Mouse (Mus musculus) gastrocnemius, postnatal 25 days (tissue): ENCODE measurements around the gene Lmln. TPM values are rescaled to one million over a fixed set of nuclear protein-coding genes. Genes with fewer than 3 reads are reported as not detected.
"Not testable (repeated sequence)": the region's sequence is repeated elsewhere in the genome, so short reads cannot be mapped to it uniquely, and the experiment has no call there.

Experiments used
- DNase-seq: peaks from one replicate; pipeline ENCODE4 v3.0.0; 2022
- total RNA-seq, 2 experiments: library from RNA; stranded (reverse); gene quantifications; 1 replicate in 1 of 2; 2 replicates in 1 of 2; pipeline ENCODE4 v1.2.3; 2021

Gene Lmln
- total RNA-seq, 2 experiments from 2014 or later = 1.8 to 2.6 TPM

- DNase-seq = no peak
Observed at GRCm38 (mm10) chr16:33058033-33058432, 4.3 kb upstream of the Lmln start.

GRCm38 (mm10) chr16:33058656-33059055, 3.7 kb upstream of the Lmln start:
- not testable (repeated sequence) for DNase-seq

DNA sequence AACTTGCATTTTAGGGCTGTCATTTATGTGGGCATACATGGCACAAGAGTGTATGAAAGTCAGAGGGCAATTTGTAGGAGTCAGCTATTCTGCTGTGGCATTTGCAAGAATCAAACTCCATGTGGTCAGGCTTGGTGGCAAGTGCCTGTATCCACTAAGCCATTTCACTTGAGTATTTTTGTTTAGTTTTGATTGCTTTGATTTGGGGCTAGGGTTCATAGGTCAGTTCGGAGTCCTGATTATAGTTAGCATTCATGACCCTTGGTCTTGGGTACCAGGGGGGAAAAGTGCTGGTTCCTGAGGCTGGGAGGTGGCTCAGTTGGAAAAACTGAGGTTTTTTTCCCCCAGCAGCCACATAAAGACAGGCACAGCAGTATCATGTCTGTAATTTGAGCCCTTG, 2.9 kb upstream of the Lmln start:
- DNase-seq = no peak

DNA sequence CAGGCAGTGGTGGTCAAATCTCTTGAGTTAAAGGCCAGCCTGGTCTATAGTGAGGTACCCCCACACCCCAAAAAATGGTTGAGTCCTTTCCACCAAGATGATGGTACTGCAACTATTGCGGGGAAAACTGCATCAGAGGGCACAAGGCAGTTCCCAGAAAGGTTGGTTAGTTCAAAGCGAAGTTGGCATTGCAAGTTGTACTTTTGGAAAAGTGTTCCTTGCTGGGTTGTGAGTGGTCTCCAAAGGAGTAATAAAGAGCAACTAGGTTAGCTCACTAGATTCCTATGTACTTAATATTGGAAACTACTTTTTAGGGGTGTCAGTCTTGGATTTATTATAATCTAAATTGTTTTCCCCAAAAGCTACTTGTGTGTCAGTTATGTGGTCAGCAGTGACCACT, 1.4 kb upstream of the Lmln start:
- DNase-seq = no peak

DNA sequence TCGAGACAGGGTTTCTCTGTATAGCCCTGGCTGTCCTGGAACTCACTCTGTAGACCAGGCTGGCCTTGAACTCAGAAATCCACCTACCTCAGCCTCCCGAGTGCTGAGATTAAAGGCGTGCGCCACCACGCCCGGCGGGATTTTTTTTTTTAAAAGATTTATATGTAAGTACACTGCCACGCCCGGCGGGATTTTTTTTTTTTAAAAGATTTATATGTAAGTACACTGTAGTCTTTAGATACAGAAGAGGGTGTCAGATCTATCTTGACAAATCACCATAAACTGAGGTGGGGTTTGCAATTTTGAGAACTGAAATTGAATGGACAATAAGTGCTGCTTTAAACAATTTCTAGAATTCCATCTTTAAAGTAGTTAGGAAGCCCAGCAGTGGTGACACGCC, 921 bp upstream of the Lmln start:
- no peak for DNase-seq

DNA sequence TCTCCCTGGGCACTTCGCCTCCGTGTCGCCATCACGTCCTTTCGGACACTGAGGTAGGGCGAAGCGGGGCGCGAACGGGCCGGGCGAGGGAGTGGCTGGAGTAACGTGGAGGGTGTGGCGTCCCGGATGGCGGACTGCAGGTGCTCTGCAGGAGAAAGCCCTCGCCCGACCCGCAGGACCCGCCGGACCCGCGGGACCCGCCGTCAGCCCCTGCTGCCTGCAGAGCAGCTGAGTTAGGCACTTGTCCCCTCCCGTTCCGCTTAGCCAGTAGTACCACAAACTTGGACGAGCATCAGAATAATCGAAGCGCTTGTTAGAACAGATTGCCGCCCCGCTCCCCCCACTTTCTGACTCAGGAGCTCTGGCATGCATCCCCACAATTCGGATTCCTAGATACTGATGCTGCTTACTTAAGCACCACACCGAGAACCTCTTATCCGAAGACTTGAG, 386 bp downstream of the Lmln start:
- no peak for DNase-seq

DNA sequence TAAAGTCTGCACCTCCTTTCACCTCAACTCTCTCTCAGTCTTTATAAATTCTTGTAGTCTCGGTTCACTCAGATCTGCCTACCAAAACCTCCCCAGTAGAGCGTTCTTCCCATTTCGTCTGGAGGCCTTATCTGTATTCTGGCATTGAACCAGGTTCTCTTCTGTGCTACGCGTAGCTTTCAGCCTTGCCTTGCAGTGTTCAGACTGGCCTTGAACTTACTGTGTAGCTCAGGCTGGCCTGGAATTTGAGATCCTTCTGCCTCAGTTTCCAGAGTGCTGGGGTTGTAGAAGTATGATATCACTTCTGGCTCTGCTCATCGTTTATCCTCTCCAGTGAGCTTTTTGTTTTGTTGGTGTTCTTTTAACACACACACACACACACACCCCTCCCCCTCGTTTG, 946 bp downstream of the Lmln start:
- no peak for DNase-seq

DNA sequence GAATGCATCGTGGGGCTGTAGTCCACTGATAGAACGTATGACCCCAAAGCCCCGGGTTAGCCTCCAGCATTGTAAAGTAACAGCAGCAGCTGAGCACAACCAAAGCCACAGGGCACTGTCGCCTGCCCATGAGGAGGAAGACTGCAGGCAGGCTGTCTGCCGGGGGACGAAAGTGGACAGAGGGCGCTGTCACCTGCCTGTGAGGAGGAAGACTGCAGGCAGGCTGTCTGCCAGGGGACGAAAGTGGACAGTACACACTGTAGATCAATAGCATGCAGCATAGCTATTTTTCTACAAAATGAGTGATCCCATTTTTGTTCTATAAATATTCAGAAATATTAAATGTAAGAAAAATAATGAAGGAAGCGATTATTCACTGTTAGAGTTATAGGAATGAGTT, 2.3 kb downstream of the Lmln start:
- DNase-seq = no peak

DNA sequence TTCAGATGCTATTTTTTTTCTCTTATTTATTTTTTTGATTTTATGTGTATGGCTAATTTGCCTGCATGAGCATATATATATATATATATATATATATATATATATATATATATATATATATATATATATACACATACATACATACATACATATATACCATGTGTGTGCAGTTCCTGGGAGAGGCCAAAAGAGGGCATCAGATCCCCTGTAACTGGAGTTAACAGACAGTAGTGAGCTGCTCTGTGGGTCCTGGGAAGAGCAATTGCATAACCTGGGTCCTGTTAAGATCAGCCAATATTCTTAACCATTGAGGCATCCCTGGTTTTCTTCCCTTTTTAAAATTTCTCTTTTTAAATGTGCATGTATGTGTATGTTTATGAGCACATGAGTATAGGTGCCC, 8.6 kb downstream of the Lmln start:
- DNase-seq = no peak

DNA sequence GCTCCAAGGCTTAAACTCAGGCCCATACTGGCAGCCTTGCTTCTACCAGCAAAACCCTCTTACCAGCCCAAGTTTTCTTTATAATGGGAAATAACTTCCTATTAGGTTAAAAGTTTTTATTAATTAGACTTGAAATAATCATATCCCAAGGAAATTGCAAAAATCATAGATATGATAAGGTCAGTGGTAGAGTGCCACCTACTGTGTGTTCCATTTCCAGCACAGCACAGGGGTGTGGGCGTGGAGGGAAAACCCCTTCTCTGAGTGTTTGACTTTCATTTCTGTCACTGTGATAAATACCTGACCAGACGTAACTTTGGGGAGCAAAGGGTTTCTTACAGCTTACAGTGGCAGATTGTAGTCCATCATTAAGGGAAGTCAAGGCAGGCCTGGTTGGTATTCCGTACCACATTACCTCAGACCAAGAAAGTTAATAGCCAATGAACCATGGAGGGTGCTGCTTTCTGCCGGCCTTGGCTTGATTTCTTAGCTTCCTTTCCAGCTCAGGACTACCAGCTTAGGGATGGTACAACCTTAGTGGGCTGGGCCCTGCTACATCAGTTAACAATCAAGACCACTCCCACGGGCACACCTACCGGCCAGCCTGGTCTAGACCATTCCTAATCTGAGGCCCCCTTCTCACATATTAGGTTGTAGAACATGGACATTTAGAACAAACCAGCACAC, 10.7 kb downstream of the Lmln start:
- no peak for DNase-seq

DNA sequence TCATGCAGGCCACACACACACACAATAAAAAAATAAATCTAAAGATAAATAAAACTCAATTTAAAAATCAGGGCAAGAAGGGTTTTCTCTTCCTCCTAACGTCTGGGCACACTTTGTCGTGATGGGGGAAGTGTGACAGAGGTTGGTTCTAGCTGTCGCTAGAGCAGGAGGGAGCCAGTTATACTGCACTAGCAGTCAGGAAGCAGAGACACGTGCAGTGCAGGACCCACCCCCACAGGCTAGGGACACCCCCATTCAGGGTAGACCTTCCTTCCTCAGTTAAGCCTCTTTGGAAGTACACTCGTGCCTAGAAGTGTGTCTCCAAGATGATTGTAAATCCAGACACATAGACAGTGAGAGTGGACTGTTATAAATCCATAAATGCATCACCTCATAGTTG, 12.6 kb downstream of the Lmln start:
- DNase-seq = no peak

- no peak for DNase-seq
Observed at GRCm38 (mm10) chr16:33076078-33076477, 13.8 kb downstream of the Lmln start.

GRCm38 (mm10) chr16:33077069-33077627, 14.8 kb downstream of the Lmln start:
- no peak for DNase-seq

DNA sequence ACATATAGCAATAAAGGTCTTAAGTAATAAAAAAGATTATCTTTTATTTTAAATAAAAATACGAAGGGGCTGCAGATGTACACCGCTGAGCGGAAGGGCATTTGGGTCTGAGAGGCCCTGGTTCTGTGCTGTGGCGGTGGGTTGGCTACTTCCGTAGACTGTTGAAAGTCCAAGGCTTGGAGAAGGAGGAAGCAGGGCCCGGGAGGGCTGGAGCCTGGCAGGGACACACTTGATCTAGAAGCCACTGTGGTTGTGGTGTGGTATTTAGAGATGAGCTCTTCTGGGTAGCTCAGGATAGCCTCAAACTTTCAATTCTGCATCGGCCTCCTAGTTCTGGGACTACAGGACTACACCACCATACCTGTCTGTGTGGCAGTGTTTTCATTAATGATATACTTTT, 17.7 kb downstream of the Lmln start:
- DNase-seq = no peak

DNA sequence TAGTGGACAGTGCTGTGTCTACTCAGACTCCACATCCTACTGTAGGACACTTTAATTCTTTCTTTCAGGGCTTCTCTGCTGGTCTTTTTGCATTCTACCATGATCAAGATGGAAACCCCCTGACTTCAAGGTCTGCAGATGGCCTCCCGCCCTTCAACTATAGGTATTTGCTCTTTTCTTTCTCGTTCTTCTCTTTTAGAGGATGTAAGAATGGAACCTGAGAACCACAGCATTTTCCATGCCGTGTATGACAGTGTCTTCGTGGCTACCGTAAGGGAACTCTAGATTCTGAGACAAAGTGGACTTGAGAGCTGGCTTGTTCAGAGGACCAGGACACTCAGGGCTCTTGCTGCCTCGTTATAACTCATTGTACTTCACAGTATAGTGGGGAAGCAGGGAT, 20.6 kb downstream of the Lmln start:
- no peak for DNase-seq

DNA sequence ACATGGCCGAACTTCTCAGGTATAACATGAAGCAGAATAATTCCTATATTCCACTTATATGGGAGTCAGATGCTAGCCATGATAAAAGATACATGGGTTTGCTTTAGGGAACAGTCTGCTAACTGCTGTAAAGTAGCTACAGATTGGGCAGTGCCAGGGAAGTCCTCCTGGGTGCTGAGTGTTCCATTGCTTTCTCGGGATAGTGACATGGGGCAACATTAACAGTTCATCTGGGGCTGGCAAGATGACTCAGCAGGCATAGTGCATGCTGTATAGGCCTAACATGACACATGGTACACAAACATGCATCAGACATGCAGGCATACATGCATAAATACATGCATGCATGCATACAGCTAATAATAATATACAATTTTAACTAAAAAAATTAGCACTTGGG, 21.7 kb downstream of the Lmln start:
- DNase-seq = no peak

DNA sequence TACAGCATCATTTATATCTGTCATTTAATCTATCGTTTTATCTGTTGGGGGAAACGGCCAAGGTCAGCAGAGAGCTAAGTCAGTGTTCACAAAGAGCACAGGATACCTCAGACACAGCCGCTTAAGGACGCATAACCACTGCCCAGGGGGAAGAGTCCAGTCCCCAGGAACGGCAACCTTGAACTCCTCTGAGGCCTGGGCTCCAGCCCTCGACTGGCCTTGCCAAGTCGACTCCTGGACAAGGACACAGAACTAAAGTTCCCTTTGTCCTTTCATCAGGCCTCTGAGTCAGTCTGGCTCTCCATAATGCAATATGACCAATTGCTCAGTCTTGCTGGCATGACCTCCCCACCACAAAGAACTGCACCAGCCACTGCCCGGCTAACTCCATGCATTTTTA, 23.3 kb downstream of the Lmln start:
- no peak for DNase-seq

- DNase-seq = no peak
Observed at GRCm38 (mm10) chr16:33113726-33114125, 51.4 kb downstream of the Lmln start.

DNA sequence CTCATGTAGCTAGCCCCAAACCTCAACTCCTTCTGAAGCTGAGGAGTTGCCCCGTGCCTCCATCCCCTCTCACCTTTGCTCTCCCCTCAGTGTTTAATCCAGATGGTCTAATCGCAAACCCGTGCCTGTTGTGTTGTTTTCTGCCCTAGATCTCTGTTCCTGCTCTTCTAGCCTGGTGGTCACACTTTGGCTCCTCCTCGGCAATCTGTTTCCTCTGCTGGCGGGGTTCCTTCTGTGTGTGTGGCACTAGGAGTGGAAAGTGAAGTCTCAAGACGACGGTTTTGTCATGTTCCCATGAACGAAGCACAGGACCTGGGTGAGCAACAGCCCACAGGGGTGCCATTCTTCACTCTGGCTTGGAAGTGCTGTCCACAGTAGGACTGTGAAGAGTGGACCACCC, 61.1 kb downstream of the Lmln start:
- no peak for DNase-seq

DNA sequence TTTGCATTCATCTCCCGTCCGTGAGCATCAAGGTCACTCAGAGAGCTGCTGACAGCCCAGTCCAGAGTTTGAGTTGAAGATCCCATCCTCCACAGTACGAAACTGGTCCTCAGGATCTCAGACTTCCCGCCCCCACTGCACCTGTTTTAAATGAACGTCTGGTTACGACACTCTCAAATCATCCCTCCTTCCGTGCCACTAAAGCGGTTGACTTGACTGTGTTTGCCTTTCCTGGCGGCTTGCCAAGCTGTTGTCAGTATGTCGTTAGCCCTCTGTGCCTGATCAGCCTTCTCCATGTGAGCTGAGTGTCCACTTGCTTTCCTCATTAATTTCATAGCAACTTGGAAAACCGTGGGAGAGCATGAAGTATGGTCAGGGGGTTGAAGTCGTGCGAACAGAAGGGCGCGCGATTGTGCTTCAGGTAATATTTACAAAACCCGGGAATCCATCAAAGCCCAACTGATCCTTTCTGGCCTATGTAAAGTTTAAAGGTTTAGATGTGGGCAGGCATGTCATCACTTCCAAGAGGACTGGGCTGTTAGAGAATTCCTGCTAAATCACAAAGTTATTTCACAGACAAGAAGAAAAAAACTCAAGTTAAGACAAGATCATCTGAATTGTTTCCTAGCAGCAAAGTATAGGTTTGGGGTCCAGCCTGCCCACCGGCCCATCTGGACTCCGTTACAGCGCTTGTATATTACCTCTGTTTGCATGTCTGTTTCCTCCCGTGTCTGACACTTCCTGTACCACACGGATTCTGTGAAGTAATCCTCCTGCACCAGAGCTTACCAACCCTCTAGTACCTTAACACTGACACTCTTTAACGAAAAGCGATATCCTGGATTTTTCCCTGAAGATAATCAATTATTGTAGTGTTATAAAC, 61.9 kb downstream of the Lmln start:
- no peak for DNase-seq

DNA sequence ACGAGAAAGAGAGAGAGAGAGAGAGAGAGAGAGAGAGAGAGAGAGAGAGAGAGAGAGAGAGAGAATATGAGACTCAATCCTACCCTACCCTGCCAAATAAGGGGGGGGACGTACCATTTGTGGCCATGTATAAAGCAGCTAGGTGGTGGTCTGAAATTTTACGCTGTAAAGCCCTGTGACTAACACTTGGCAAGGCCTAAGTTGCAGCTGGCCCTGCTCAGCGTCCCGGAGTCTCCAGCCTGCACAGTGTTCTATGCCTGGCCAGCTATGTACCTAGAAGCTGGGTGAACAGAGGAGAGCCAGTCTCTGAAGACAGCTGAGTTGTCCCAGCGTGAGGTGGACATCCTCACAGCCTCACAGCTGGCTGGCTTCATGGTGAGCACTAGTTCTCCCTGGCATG, 64.7 kb downstream of the Lmln start:
- DNase-seq = no peak

- peak; percentile 26 for DNase-seq
Observed at GRCm38 (mm10) chr16:33130731-33131130, 68.4 kb downstream of the Lmln start.

DNA sequence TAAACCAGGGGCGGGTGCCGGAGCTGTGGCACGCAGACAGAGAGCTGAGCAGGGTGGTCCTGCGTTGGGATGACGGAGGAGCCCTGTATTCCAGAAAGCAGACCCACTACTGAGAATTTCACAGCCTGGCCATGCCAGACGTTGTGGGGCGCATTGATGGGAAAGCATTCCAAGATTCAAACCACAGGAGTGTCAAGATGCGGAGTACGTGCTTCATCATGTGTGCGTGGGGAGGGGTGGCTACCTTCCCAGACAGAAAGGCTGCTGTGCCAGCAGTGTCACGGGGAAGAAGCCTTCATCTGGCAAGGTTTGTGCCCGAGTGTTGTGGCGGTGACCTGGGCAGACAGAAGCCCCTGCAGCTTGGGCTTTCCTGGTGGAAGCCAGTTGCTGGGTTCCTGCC, 70.9 kb downstream of the Lmln start:
- no peak for DNase-seq
